Mouse (Mus musculus): Measurements from ENCODE around the gene Cnot6. TPM values are rescaled to one million over a fixed set of nuclear protein-coding genes. Genes with fewer than 3 reads are reported as not detected.

The Cnot6 gene
- polyA plus RNA-seq, 1 experiment from 2014 or later, result 36.0 TPM

- Histone ChIP-seq H3K4me3 (ENCODE audit: low read depth, low read length) (no peak overlapping the region), H3K36me3 (ENCODE audit: insufficient read depth, low read length) (no peaks in the 10 kb centered on the region), H3K4me1 (ENCODE audit: insufficient read depth, low read depth, low read length) (no peaks in the 10 kb centered on the region), H3K9me3 (ENCODE audit: low read length) (no peaks in the 10 kb centered on the region), H3K27ac (ENCODE audit: low read length) (no peak overlapping the region), H3K4me2 (replicated peaks; ENCODE audit: low read depth, low read length) (no peak overlapping the region), H3K27me3 (replicated peaks; ENCODE audit: insufficient read depth, low read length) (no peaks in the 10 kb centered on the region), H3K9ac (replicated peaks; ENCODE audit: low read depth) (no peak overlapping the region)
- no peak for ATAC-seq
- TF ChIP-seq EP300 (IDR thresholded peaks at IDR 0.05) (no peak), CTCF (IDR thresholded peaks at IDR 0.05) (no peak)
- DNase-seq (ENCODE audit: low spot score), result no peak
- WGBS, result 64% methylated on average over 4 of the region's 8 CpGs
Measured at GRCm38 (mm10) chr11:49645677-49646076, 66.8 kb downstream of the Cnot6 start.

DNA sequence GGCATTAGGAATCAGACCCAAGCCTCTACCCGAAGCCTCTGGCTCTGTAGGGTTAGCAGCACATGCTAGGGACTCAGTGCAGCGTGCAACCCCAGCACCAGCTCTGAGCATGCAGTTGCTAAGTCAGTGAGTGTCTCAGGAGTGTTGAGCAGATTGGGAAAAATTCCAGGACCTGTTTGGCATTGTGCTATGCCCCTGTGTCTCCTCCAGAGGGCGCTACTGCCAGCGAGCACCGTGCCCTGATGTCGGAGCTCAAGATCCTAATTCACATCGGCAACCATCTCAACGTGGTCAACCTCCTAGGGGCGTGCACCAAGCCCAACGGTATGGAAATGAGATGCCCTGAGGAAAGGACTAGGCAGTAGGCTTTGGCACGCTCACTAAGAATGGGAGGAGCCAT lies 76.1 kb downstream of the Cnot6 start:
- H3K27ac ChIP-seq (ENCODE audit: low read length), result no peak overlapping the region
- no peaks in the 10 kb centered on the region for H3K9me3 ChIP-seq (ENCODE audit: low read length)
- peaks cover 6% of the 10 kb centered on the region for H3K4me1 ChIP-seq (ENCODE audit: insufficient read depth, low read depth, low read length)
- H3K4me2 ChIP-seq (replicated peaks; ENCODE audit: low read depth, low read length), result no peak overlapping the region
- ATAC-seq (no peak), DNase-seq (ENCODE audit: low spot score) (no peak)
- no peak overlapping the region for H3K4me3 ChIP-seq (ENCODE audit: low read depth, low read length)
- 0 out of 2 replicates have a peak, but pooled peaks cover 5% of the 10 kb centered on the region for H3K27me3 ChIP-seq (replicated peaks; ENCODE audit: insufficient read depth, low read length)
- TF ChIP-seq EP300 (IDR thresholded peaks at IDR 0.05), result no peak
- TF ChIP-seq CTCF (IDR thresholded peaks at IDR 0.05), result peak; percentile 69
- H3K36me3 ChIP-seq (ENCODE audit: insufficient read depth, low read length), result no peaks in the 10 kb centered on the region
- no peak overlapping the region for H3K9ac ChIP-seq (replicated peaks; ENCODE audit: low read depth)
- WGBS, result 10% methylated on average over 11 of the region's 11 CpGs

DNA sequence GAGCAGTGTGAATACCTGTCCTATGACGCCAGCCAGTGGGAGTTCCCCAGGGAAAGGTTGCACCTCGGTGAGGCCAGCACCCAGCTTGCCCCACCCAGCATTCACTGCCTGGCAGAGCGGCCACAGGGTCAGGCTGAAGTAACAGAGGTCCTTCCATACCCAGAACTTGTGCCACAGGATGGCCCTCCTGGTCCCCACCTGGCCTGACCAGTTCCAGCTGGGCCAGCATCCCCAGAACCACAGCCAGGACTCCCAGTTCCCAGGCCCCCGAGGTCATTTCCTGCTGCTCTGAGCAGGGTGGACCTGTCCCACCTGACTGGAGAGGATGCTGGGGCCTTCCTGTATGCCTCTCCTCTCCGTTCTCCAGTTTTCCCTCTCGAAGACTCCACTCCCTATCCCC lies 76.9 kb downstream of the Cnot6 start:
- DNase-seq (ENCODE audit: low spot score), result no peak

GRCm38 (mm10) chr11:49634101-49634500 lies 78.4 kb downstream of the Cnot6 start:
- ATAC-seq (peak; percentile 16; the same call in 1 of the 2 replicates), DNase-seq (ENCODE audit: low spot score) (no peak)
- no peak; the same call in 1 of the 2 replicates for TF ChIP-seq CTCF (IDR thresholded peaks at IDR 0.05)
- TF ChIP-seq EP300 (IDR thresholded peaks at IDR 0.05), result no peak
- Histone ChIP-seq H3K27me3 (replicated peaks; ENCODE audit: insufficient read depth, low read length) (0 out of 2 replicates have a peak, but pooled peaks cover 5% of the 10 kb centered on the region), H3K36me3 (ENCODE audit: insufficient read depth, low read length) (no peaks in the 10 kb centered on the region), H3K9me3 (ENCODE audit: low read length) (no peaks in the 10 kb centered on the region), H3K4me1 (ENCODE audit: insufficient read depth, low read depth, low read length) (peaks cover 6% of the 10 kb centered on the region), H3K4me2 (replicated peaks; ENCODE audit: low read depth, low read length) (peak overlapping the region; percentile 48), H3K4me3 (ENCODE audit: low read depth, low read length) (0 out of 2 replicates have a peak overlapping the region, but pooled peaks have one; percentile 8), H3K27ac (ENCODE audit: low read length) (no peak overlapping the region), H3K9ac (replicated peaks; ENCODE audit: low read depth) (no peak overlapping the region)
- WGBS, result 20% methylated on average over 21 of the region's 22 CpGs

More for the DNA sequence above, 76.9 kb downstream of the Cnot6 start:
- H3K9ac ChIP-seq (replicated peaks; ENCODE audit: low read depth), result no peak overlapping the region
- TF ChIP-seq EP300 (IDR thresholded peaks at IDR 0.05) (no peak), CTCF (IDR thresholded peaks at IDR 0.05) (no peak)
- peaks cover 6% of the 10 kb centered on the region for H3K4me1 ChIP-seq (ENCODE audit: insufficient read depth, low read depth, low read length)
- no peak overlapping the region for H3K4me2 ChIP-seq (replicated peaks; ENCODE audit: low read depth, low read length)
- 59% methylated on average over 6 of the region's 6 CpGs for WGBS
- 0 out of 2 replicates have a peak, but pooled peaks cover 5% of the 10 kb centered on the region for H3K27me3 ChIP-seq (replicated peaks; ENCODE audit: insufficient read depth, low read length)
- H3K36me3 ChIP-seq (ENCODE audit: insufficient read depth, low read length), result no peaks in the 10 kb centered on the region
- no peak overlapping the region for H3K4me3 ChIP-seq (ENCODE audit: low read depth, low read length)
- no peak for ATAC-seq
- no peak overlapping the region for H3K27ac ChIP-seq (ENCODE audit: low read length)
- H3K9me3 ChIP-seq (ENCODE audit: low read length), result no peaks in the 10 kb centered on the region

GRCm38 (mm10) chr11:49632256-49632655 lies 80.3 kb downstream of the Cnot6 start:
- WGBS, result 62% methylated on average over 2 of the region's 2 CpGs
- H3K27me3 ChIP-seq (replicated peaks; ENCODE audit: insufficient read depth, low read length), result 0 out of 2 replicates have a peak, but pooled peaks cover 5% of the 10 kb centered on the region
- TF ChIP-seq CTCF (IDR thresholded peaks at IDR 0.05) (no peak), EP300 (IDR thresholded peaks at IDR 0.05) (peak; percentile 51)
- DNase-seq (ENCODE audit: low spot score) (peak; percentile 65), ATAC-seq (peak; percentile 76)
- no peak overlapping the region for H3K4me3 ChIP-seq (ENCODE audit: low read depth, low read length)
- H3K4me1 ChIP-seq (ENCODE audit: insufficient read depth, low read depth, low read length), result peaks cover 6% of the 10 kb centered on the region
- no peak overlapping the region for H3K9ac ChIP-seq (replicated peaks; ENCODE audit: low read depth)
- no peaks in the 10 kb centered on the region for H3K36me3 ChIP-seq (ENCODE audit: insufficient read depth, low read length)
- no peak overlapping the region for H3K27ac ChIP-seq (ENCODE audit: low read length)
- H3K9me3 ChIP-seq (ENCODE audit: low read length), result no peaks in the 10 kb centered on the region
- H3K4me2 ChIP-seq (replicated peaks; ENCODE audit: low read depth, low read length), result no peak overlapping the region

DNA sequence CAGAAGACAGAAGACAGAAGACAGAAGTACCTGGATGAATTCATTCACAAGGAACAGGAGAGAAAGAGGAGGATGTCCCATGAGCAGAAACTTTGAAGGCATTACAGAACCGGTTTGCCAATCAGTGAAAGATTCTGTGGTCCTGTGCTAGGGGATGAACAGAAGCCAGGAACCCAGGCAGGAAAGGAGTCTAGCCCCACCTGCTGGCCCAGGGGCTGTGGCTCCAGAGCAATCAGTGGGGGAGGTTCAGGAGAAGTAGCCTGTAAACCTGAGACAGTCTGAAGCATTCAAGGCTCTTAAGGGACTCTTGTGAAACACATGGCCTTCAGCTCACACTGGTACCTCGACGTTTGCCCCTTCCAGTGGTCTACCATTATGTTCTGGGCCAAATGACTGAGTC lies 81.4 kb downstream of the Cnot6 start:
- ATAC-seq (peak; percentile 39; the same call in 1 of the 2 replicates), DNase-seq (ENCODE audit: low spot score) (peak; percentile 36)
- Histone ChIP-seq H3K4me2 (replicated peaks; ENCODE audit: low read depth, low read length) (no peak overlapping the region), H3K4me1 (ENCODE audit: insufficient read depth, low read depth, low read length) (peaks cover 6% of the 10 kb centered on the region), H3K9me3 (ENCODE audit: low read length) (no peaks in the 10 kb centered on the region), H3K27me3 (replicated peaks; ENCODE audit: insufficient read depth, low read length) (no peaks in the 10 kb centered on the region), H3K9ac (replicated peaks; ENCODE audit: low read depth) (no peak overlapping the region), H3K4me3 (ENCODE audit: low read depth, low read length) (no peak overlapping the region), H3K27ac (ENCODE audit: low read length) (no peak overlapping the region), H3K36me3 (ENCODE audit: insufficient read depth, low read length) (no peaks in the 10 kb centered on the region)
- 32% methylated on average over 3 of the region's 3 CpGs for WGBS
- TF ChIP-seq EP300 (IDR thresholded peaks at IDR 0.05) (no peak), CTCF (IDR thresholded peaks at IDR 0.05) (peak; percentile 74)

DNA sequence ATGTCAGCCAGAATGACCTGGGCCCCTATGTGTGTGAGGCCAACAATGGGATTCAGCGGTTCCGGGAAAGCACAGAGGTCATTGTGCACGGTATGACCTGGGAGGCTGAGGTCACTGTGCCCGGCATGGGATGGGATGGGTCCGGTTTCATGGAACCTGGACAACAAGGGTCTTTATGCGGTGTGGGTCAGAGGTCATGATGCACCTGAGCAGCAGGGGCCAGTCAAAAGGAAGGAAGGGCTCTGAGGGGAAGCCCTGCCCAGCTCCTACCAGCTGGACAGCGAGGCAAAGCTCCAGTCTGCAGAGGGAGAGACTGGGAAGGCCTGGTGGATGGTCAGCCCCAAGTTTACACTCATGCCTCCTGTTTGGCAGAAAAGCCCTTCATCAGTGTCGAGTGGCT lies 85.8 kb downstream of the Cnot6 start:
- H3K27ac ChIP-seq (ENCODE audit: low read length), result no peak overlapping the region
- ATAC-seq (no peak), DNase-seq (ENCODE audit: low spot score) (no peak)
- TF ChIP-seq EP300 (IDR thresholded peaks at IDR 0.05) (no peak), CTCF (IDR thresholded peaks at IDR 0.05) (no peak)
- no peaks in the 10 kb centered on the region for H3K4me1 ChIP-seq (ENCODE audit: insufficient read depth, low read depth, low read length)
- 66% methylated on average over 8 of the region's 8 CpGs for WGBS
- H3K9me3 ChIP-seq (ENCODE audit: low read length), result no peaks in the 10 kb centered on the region
- no peak overlapping the region for H3K9ac ChIP-seq (replicated peaks; ENCODE audit: low read depth)
- no peaks in the 10 kb centered on the region for H3K27me3 ChIP-seq (replicated peaks; ENCODE audit: insufficient read depth, low read length)
- H3K36me3 ChIP-seq (ENCODE audit: insufficient read depth, low read length), result no peaks in the 10 kb centered on the region
- no peak overlapping the region for H3K4me2 ChIP-seq (replicated peaks; ENCODE audit: low read depth, low read length)
- H3K4me3 ChIP-seq (ENCODE audit: low read depth, low read length), result no peak overlapping the region
